Mouse (Mus musculus): ENCODE results near the gene Hecw2.

DNA sequence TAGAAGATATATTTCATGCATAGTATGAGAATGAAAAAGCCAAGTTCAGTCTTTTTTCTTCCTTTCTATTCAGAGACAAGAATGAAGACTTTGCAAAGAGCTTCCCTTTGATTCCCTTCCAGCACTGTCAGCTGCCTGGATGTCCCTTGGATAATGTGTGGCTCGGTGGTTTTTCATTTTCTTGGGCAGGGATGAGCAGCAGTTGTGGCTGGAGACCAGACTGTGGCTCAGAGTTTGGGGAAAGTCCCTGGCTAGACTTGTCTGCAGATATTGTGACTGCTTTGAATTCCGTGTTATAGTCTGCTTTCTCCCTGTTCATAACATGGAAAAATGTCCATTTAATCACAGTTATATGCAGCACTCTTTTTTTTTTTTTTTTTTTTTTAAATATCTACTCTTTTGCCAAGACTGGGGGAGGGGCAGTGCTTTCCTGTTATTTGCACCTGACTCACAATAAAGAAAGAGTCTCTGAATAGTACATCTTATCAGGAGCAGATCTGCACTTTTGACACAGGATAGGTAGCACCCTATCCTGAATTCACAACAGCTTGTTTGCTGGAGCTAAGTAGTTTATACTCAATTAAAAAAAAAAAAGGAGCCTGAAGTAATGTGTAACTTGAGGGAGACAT lies 380.8 kb downstream of the Hecw2 start:
- no peak for TF ChIP-seq CTCF (conservative IDR thresholded peaks at IDR 0.05; ENCODE audit: low read length)
- no peak for TF ChIP-seq POU5F1 (IDR thresholded peaks at IDR 0.05; ENCODE audit: borderline replicate concordance, low read length)
